Comparison of ENCODE assay signal across 18 mouse cellular contexts in the genomic region with DNA sequence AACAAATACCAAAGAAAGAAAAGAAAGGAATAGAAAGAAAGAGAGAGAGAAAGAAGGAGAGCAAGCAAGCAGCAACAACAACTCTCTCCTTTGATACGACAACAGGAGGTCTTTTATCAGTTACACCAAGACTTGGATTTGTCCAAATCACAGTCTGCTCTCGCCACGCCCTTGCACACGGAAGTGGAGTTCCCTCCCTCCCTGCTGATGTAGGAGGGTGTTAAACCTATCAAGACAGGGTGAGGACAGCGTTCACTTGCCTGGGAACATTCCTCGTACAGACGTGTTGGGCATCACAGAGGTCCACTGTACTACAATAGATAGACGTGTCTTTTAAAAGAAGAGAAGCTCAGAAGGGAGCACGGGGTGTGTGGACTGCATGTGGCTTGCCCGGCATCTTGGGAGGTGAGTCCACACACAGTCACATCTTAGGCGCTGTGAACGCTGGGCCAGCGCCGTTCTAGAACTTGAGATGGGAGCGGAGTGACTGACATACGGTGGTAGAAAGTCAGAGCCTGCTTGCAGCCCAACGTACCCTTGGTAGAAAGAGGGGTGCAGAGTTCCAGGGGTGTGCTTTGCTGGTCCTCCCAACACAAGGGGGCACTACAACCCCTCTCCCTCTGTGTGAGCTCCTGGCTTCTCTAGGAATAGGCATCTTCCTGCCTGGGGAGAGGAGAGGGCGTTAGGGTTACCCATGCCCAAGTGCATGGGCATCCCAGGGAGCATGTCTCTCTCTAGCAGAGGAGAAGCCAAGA. TPM values are rescaled to one million over a fixed set of nuclear protein-coding genes. Genes with fewer than 3 reads are reported as not detected.
DNase-seq lines count a peak whose midpoint lies in the region; ATAC-seq and TF ChIP-seq lines count a peak whose summit lies in the region.
"Had no signal": no experiment of that assay in that cellular context is flagged by ENCODE, and none has a peak within 500 bp of the region (broad histone marks: within the 10 kb centered on the region; RNA-seq: fewer than 3 reads in every experiment).

No protein-coding gene starts in this region.

- H3K4me3 ChIP-seq in hindbrain, postnatal 0 days (ENCODE audit: low read length): no peak overlapping the region
- no peak overlapping the region for H3K4me3 ChIP-seq in hindbrain, embryonic 12.5 days
- H3K4me3 ChIP-seq in lung, postnatal 0 days (ENCODE audit: low read depth, low read length): no peak overlapping the region
- H3K4me3 ChIP-seq in ES-E14 (ENCODE audit: insufficient read depth in 1 of 2, low read depth in 1 of 2, low read length in 2 of 2, poor library complexity in 1 of 2, severe bottlenecking in 1 of 2): peak overlapping the region; percentile 21 to 66
- H3K4me3 ChIP-seq: heart, embryonic 12.5 days; hindbrain, embryonic 15.5 days; liver, embryonic 15.5 days; midbrain, embryonic 10.5 days; neural tube, embryonic 13.5 days had no signal

- no peaks in the 10 kb centered on the region for H3K36me3 ChIP-seq in hindbrain, postnatal 0 days (ENCODE audit: insufficient read depth, low read length)
- H3K36me3 ChIP-seq in hindbrain, embryonic 12.5 days: no peaks in the 10 kb centered on the region
- H3K36me3 ChIP-seq in lung, postnatal 0 days (ENCODE audit: insufficient read depth, low read length): no peaks in the 10 kb centered on the region
- no peaks in the 10 kb centered on the region for H3K36me3 ChIP-seq in ES-E14 (ENCODE audit: control insufficient read depth, insufficient read depth, low read length, poor library complexity, severe bottlenecking)
- H3K36me3 ChIP-seq: heart, embryonic 12.5 days; hindbrain, embryonic 15.5 days; liver, embryonic 15.5 days; midbrain, embryonic 10.5 days; neural tube, embryonic 13.5 days had no signal

- peaks cover 14% of the 10 kb centered on the region for H3K4me1 ChIP-seq in hindbrain, postnatal 0 days (ENCODE audit: insufficient read depth, low read length)
- peaks cover 42% of the 10 kb centered on the region for H3K4me1 ChIP-seq in hindbrain, embryonic 12.5 days
- H3K4me1 ChIP-seq in lung, postnatal 0 days (ENCODE audit: insufficient read depth, low read depth, low read length): peaks cover 12% of the 10 kb centered on the region
- H3K4me1 ChIP-seq in ES-E14 (ENCODE audit: control insufficient read depth in 2 of 2, insufficient read depth in 2 of 2, low read length in 2 of 2, poor library complexity in 1 of 2): peaks cover 1 to 6% of the 10 kb centered on the region in 2 experiments; a peak in 1 of 4 replicates

- WGBS in hindbrain, postnatal 0 days: 94% methylated on average over 18 of the region's 18 CpGs
- 89% methylated on average over 18 of the region's 18 CpGs for whole genome bisulfite sequencing in hindbrain, embryonic 12.5 days
- 82% methylated on average over 18 of the region's 18 CpGs for WGBS in lung, postnatal 0 days

- H3K27ac ChIP-seq in hindbrain, postnatal 0 days: no peak overlapping the region
- H3K27ac ChIP-seq in hindbrain, embryonic 12.5 days: no peak overlapping the region
- H3K27ac ChIP-seq in lung, postnatal 0 days (ENCODE audit: low read length): no peak overlapping the region
- H3K27ac ChIP-seq in ES-E14 (ENCODE audit: insufficient read depth, low read depth, low read length, poor library complexity, severe bottlenecking): no peak overlapping the region
- H3K27ac ChIP-seq: hindbrain, embryonic 15.5 days; liver, embryonic 15.5 days; midbrain, embryonic 10.5 days had no signal

- DNase-seq in hindbrain, postnatal 0 days (ENCODE audit: low spot score): no peak
- no peak for DNase-seq in lung, postnatal 0 days (ENCODE audit: low spot score)
- DNase-seq in lung, postnatal 14 days: no peak
- peak; percentile 21 for DNase-seq in ES-E14 (ENCODE audit: low read depth, low spot score)
- no peak for DNase-seq in gastrocnemius, postnatal 25 days
- no peak for DNase-seq in thymus, adult 18-20 months
- DNase-seq: cerebellum, adult 9-11 months; gastrocnemius, postnatal 14 days; kidney, adult 18-20 months; kidney, postnatal 4 days; right cerebral cortex, postnatal 25 days had no signal

- peak; percentile 30; the same call in 1 of the 2 replicates for TF ChIP-seq CTCF in hindbrain, postnatal 0 days (IDR thresholded peaks at IDR 0.05; ENCODE audit: low read depth)
- TF ChIP-seq CTCF in lung, postnatal 0 days (IDR thresholded peaks at IDR 0.05): peak; percentile 16; the same call in 1 of the 2 replicates

- no peaks in the 10 kb centered on the region for H3K9me3 ChIP-seq in hindbrain, postnatal 0 days (ENCODE audit: low read length)
- H3K9me3 ChIP-seq in hindbrain, embryonic 12.5 days (replicated peaks): no peaks in the 10 kb centered on the region
- H3K9me3 ChIP-seq in lung, postnatal 0 days (ENCODE audit: low read length): no peaks in the 10 kb centered on the region
- no peaks in the 10 kb centered on the region for H3K9me3 ChIP-seq in ES-E14 (ENCODE audit: control insufficient read depth, insufficient read depth, low read depth, low read length)
- H3K9me3 ChIP-seq: heart, embryonic 12.5 days; hindbrain, embryonic 15.5 days; liver, embryonic 15.5 days; midbrain, embryonic 10.5 days had no signal

- in situ Hi-C loops in ES-E14 (cut with MboI; ENCODE audit: low sequenced_read_pairs in 2 of 2, unreplicated experiment in 2 of 2): no loop called here

- no peak for ATAC-seq in hindbrain, postnatal 0 days
- ATAC-seq in hindbrain, embryonic 12.5 days (ENCODE audit: low FRiP score): no peak
- no peak for ATAC-seq in lung, postnatal 0 days
- peak; percentile 37; the same call in 1 of the 2 replicates for ATAC-seq in megakaryocyte progenitor cell, adult 5-6 weeks (replicated peaks; ENCODE audit: poor library complexity)

- no peak overlapping the region for H3K4me2 ChIP-seq in hindbrain, postnatal 0 days (ENCODE audit: low read depth, low read length)
- H3K4me2 ChIP-seq in hindbrain, embryonic 12.5 days (replicated peaks): no peak overlapping the region
- H3K4me2 ChIP-seq in lung, postnatal 0 days (replicated peaks; ENCODE audit: low read depth, low read length): no peak overlapping the region
- H3K4me2 ChIP-seq: heart, embryonic 12.5 days; hindbrain, embryonic 15.5 days; liver, embryonic 15.5 days; neural tube, embryonic 13.5 days had no signal

- H3K9ac ChIP-seq in hindbrain, postnatal 0 days (replicated peaks; ENCODE audit: low read length): no peak overlapping the region
- no peak overlapping the region for H3K9ac ChIP-seq in hindbrain, embryonic 12.5 days
- H3K9ac ChIP-seq in lung, postnatal 0 days (replicated peaks; ENCODE audit: low read depth): no peak overlapping the region
- H3K9ac ChIP-seq in ES-E14 (ENCODE audit: insufficient read depth, low read depth, low read length, poor library complexity, severe bottlenecking): peak overlapping the region; percentile 46; the same call in 1 of the 2 replicates
- H3K9ac ChIP-seq: heart, embryonic 12.5 days; hindbrain, embryonic 15.5 days; liver, embryonic 15.5 days; neural tube, embryonic 13.5 days had no signal

- TF ChIP-seq EP300 in lung, postnatal 0 days (IDR thresholded peaks at IDR 0.05): no peak

- no peaks in the 10 kb centered on the region for H3K27me3 ChIP-seq in hindbrain, postnatal 0 days (ENCODE audit: insufficient read depth, low read length)
- peaks cover 8% of the 10 kb centered on the region; the same call in 1 of the 2 replicates for H3K27me3 ChIP-seq in hindbrain, embryonic 12.5 days
- 0 out of 2 replicates have a peak, but pooled peaks cover 5% of the 10 kb centered on the region for H3K27me3 ChIP-seq in lung, postnatal 0 days (replicated peaks; ENCODE audit: insufficient read depth, low read length)
- H3K27me3 ChIP-seq: hindbrain, embryonic 15.5 days had no signal

TF ChIP-seq in ES-E14, 5 proteins besides CTCF, POLR2A, EP300 and RAD21:
- no peak for TF ChIP-seq CHD2 (IDR thresholded peaks at IDR 0.05; ENCODE audit: low read depth, low read length)
TF ChIP-seq in ES-E14: peak in this region for 0.

RNA-seq across cellular contexts. Expression of gene 2410131K14Rik, which starts 32.9 kb away (rescaled TPM):
- 30.4 and 31.9 TPM in 2 replicates for total RNA-seq in hindbrain, postnatal 0 days (2014; rRNA removed)
- polyA plus RNA-seq in hindbrain, postnatal 0 days (2015; fragmentation: Nextera tagmentation; extraction: Ambion mirVana): 16.5 and 18.0 TPM in 2 replicates
- 12.9 and 13.4 TPM in 2 replicates for polyA plus RNA-seq in hindbrain, embryonic 12.5 days (2016; fragmentation: Nextera tagmentation; extraction: Ambion mirVana)
- 4.5 and 4.9 TPM in 2 replicates for polyA plus RNA-seq in lung, postnatal 0 days (2015; fragmentation: Nextera tagmentation; extraction: Ambion mirVana)
- total RNA-seq in ES-E14 (2012; rRNA removed): 11.6 and 15.4 TPM in 2 replicates
- 1.4 and 1.6 TPM in 2 replicates for total RNA-seq in megakaryocyte progenitor cell, adult 5-6 weeks (2015)
- 1.6 and 2.6 TPM in 2 replicates for total RNA-seq in megakaryocyte progenitor cell, adult 5-6 weeks (2017)
- total RNA-seq in gastrocnemius, postnatal 25 days (2021): 1 to 10 TPM; 3.8 to 4.1 TPM

RNA-seq across cellular contexts. Expression of gene Rnft2, which starts 33.0 kb away (rescaled TPM):
- 108 and 114 TPM in 2 replicates for total RNA-seq in hindbrain, postnatal 0 days (2014; rRNA removed)
- 11.3 TPM in 2 replicates for polyA plus RNA-seq in hindbrain, postnatal 0 days (2015; fragmentation: Nextera tagmentation; extraction: Ambion mirVana)
- polyA plus RNA-seq in hindbrain, embryonic 12.5 days (2016; fragmentation: Nextera tagmentation; extraction: Ambion mirVana): 9.4 and 11.0 TPM in 2 replicates
- polyA plus RNA-seq in lung, postnatal 0 days (2015; fragmentation: Nextera tagmentation; extraction: Ambion mirVana): 0.14 and 0.23 TPM in 2 replicates
- 7.9 and 13.4 TPM in 2 replicates for total RNA-seq in ES-E14 (2012; rRNA removed)
- total RNA-seq in megakaryocyte progenitor cell, adult 5-6 weeks (2015): 1.2 TPM in 1 of 2 replicates, not detected in the other
- total RNA-seq in megakaryocyte progenitor cell, adult 5-6 weeks (2017): 0.84 TPM in 1 of 2 replicates, not detected in the other
- total RNA-seq in gastrocnemius, postnatal 25 days (2021): 1 to 10 TPM in 1 of 2 experiments, under 1 TPM in 1; 1.00 to 1.1 TPM

Comparison
In these comparisons a context has a peak if more than half of its experiments do, and no peak if none do; other contexts are left out.
1. H3K4me3 ChIP-seq: peak in ES-E14 (2 of 2); none in hindbrain, postnatal 0 days (single experiment), hindbrain, embryonic 12.5 days (single experiment) and lung, postnatal 0 days (single experiment).